Mouse (Mus musculus): ENCODE data around the gene Col27a1. TPM values are rescaled to one million over a fixed set of nuclear protein-coding genes. Genes with fewer than 3 reads are reported as not detected.

Gene Col27a1
- total and polyA plus RNA-seq, 2 experiments from 2014 or later, result 1.2 to 8.2 TPM

- Histone ChIP-seq H3K9me3 (replicated peaks; ENCODE audit: control insufficient read depth, low read length) (no peaks in the 10 kb centered on the region), H3K36me3 (replicated peaks; ENCODE audit: control insufficient read depth, insufficient read depth, low read length) (no peaks in the 10 kb centered on the region), H3K4me1 (ENCODE audit: control insufficient read depth, insufficient read depth) (peaks cover 21% of the 10 kb centered on the region), H3K27me3 (ENCODE audit: control insufficient read depth, insufficient read depth, low read length) (peaks cover 35% of the 10 kb centered on the region), H3K4me2 (ENCODE audit: low read depth, low read length) (peak overlapping the region; percentile 100), H3K4me3 (ENCODE audit: low read depth, low read length) (peak overlapping the region; percentile 83), H3K9ac (replicated peaks; ENCODE audit: low read depth, low read length) (peak overlapping the region; percentile 77; the same call in 1 of the 2 replicates), H3K27ac (ENCODE audit: low read depth) (peak overlapping the region; percentile 52; the same call in 1 of the 2 replicates)
- no peak for TF ChIP-seq CTCF (IDR thresholded peaks at IDR 0.05; ENCODE audit: low read depth)
- no peak for TF ChIP-seq EP300 (IDR thresholded peaks at IDR 0.05; ENCODE audit: low read depth)
- ATAC-seq (ENCODE audit: insufficient read depth, low read depth) (peak; percentile 10; the same call in 1 of the 2 replicates), DNase-seq (ENCODE audit: low spot score) (no peak)
- 53% methylated on average over 9 of the region's 9 CpGs for WGBS
Measured at GRCm38 (mm10) chr4:63216566-63216965, 2.8 kb downstream of the Col27a1 start.

- 80% methylated on average over 6 of the region's 6 CpGs for WGBS
- no peaks in the 10 kb centered on the region for H3K9me3 ChIP-seq (replicated peaks; ENCODE audit: control insufficient read depth, low read length)
- no peak overlapping the region for H3K27ac ChIP-seq (ENCODE audit: low read depth)
- no peak overlapping the region for H3K9ac ChIP-seq (replicated peaks; ENCODE audit: low read depth, low read length)
- H3K4me2 ChIP-seq (ENCODE audit: low read depth, low read length), result no peak overlapping the region
- peaks cover 21% of the 10 kb centered on the region for H3K4me1 ChIP-seq (ENCODE audit: control insufficient read depth, insufficient read depth)
- ATAC-seq (ENCODE audit: insufficient read depth, low read depth) (no peak), DNase-seq (ENCODE audit: low spot score) (peak; percentile 4)
- no peak overlapping the region for H3K4me3 ChIP-seq (ENCODE audit: low read depth, low read length)
- no peak for TF ChIP-seq EP300 (IDR thresholded peaks at IDR 0.05; ENCODE audit: low read depth)
- TF ChIP-seq CTCF (IDR thresholded peaks at IDR 0.05; ENCODE audit: low read depth), result no peak
- H3K27me3 ChIP-seq (ENCODE audit: control insufficient read depth, insufficient read depth, low read length), result peaks cover 26% of the 10 kb centered on the region
- no peaks in the 10 kb centered on the region for H3K36me3 ChIP-seq (replicated peaks; ENCODE audit: control insufficient read depth, insufficient read depth, low read length)
Measured at GRCm38 (mm10) chr4:63217513-63217912, 3.7 kb downstream of the Col27a1 start.

GRCm38 (mm10) chr4:63219059-63219458, 5.3 kb downstream of the Col27a1 start:
- WGBS, result 79% methylated on average over 3 of the region's 3 CpGs
- Histone ChIP-seq H3K4me2 (ENCODE audit: low read depth, low read length) (no peak overlapping the region), H3K36me3 (replicated peaks; ENCODE audit: control insufficient read depth, insufficient read depth, low read length) (no peaks in the 10 kb centered on the region), H3K27me3 (ENCODE audit: control insufficient read depth, insufficient read depth, low read length) (peaks cover 10% of the 10 kb centered on the region), H3K4me3 (ENCODE audit: low read depth, low read length) (no peak overlapping the region), H3K9me3 (replicated peaks; ENCODE audit: control insufficient read depth, low read length) (no peaks in the 10 kb centered on the region), H3K9ac (replicated peaks; ENCODE audit: low read depth, low read length) (no peak overlapping the region), H3K27ac (ENCODE audit: low read depth) (no peak overlapping the region), H3K4me1 (ENCODE audit: control insufficient read depth, insufficient read depth) (peaks cover 16% of the 10 kb centered on the region)
- ATAC-seq (ENCODE audit: insufficient read depth, low read depth), result no peak
- TF ChIP-seq CTCF (IDR thresholded peaks at IDR 0.05; ENCODE audit: low read depth) (no peak), EP300 (IDR thresholded peaks at IDR 0.05; ENCODE audit: low read depth) (no peak)
- peak; percentile 2 for DNase-seq (ENCODE audit: low spot score)

- 56% methylated on average over 6 of the region's 6 CpGs for WGBS
Measured at GRCm38 (mm10) chr4:63219635-63220034, 5.8 kb downstream of the Col27a1 start.

GRCm38 (mm10) chr4:63221096-63221958, 7.5 kb downstream of the Col27a1 start:
- Histone ChIP-seq H3K27me3 (ENCODE audit: control insufficient read depth, insufficient read depth, low read length) (no peaks in the 10 kb centered on the region), H3K9me3 (replicated peaks; ENCODE audit: control insufficient read depth, low read length) (no peaks in the 10 kb centered on the region), H3K4me3 (ENCODE audit: low read depth, low read length) (no peak overlapping the region), H3K4me2 (ENCODE audit: low read depth, low read length) (no peak overlapping the region), H3K9ac (replicated peaks; ENCODE audit: low read depth, low read length) (no peak overlapping the region), H3K27ac (ENCODE audit: low read depth) (no peak overlapping the region), H3K4me1 (ENCODE audit: control insufficient read depth, insufficient read depth) (peaks cover 8% of the 10 kb centered on the region), H3K36me3 (replicated peaks; ENCODE audit: control insufficient read depth, insufficient read depth, low read length) (no peaks in the 10 kb centered on the region; the same call in 1 of the 2 replicates)
- no peak for TF ChIP-seq EP300 (IDR thresholded peaks at IDR 0.05; ENCODE audit: low read depth)
- TF ChIP-seq CTCF (IDR thresholded peaks at IDR 0.05; ENCODE audit: low read depth), result no peak
- DNase-seq (ENCODE audit: low spot score) (no peak), ATAC-seq (ENCODE audit: insufficient read depth, low read depth) (no peak)
- WGBS, result 84% methylated on average over 15 of the region's 15 CpGs

More at GRCm38 (mm10) chr4:63219635-63220034, 5.8 kb downstream of the Col27a1 start:
- TF ChIP-seq CTCF (IDR thresholded peaks at IDR 0.05; ENCODE audit: low read depth) (no peak), EP300 (IDR thresholded peaks at IDR 0.05; ENCODE audit: low read depth) (no peak)
- DNase-seq (ENCODE audit: low spot score) (no peak), ATAC-seq (ENCODE audit: insufficient read depth, low read depth) (no peak)
- Histone ChIP-seq H3K4me1 (ENCODE audit: control insufficient read depth, insufficient read depth) (peaks cover 12% of the 10 kb centered on the region), H3K9me3 (replicated peaks; ENCODE audit: control insufficient read depth, low read length) (no peaks in the 10 kb centered on the region), H3K27ac (ENCODE audit: low read depth) (no peak overlapping the region), H3K4me3 (ENCODE audit: low read depth, low read length) (no peak overlapping the region), H3K27me3 (ENCODE audit: control insufficient read depth, insufficient read depth, low read length) (peaks cover 5% of the 10 kb centered on the region), H3K4me2 (ENCODE audit: low read depth, low read length) (no peak overlapping the region), H3K9ac (replicated peaks; ENCODE audit: low read depth, low read length) (no peak overlapping the region), H3K36me3 (replicated peaks; ENCODE audit: control insufficient read depth, insufficient read depth, low read length) (no peaks in the 10 kb centered on the region)

Data from heart, postnatal 0 days (tissue).